Mouse (Mus musculus) hindbrain, postnatal 0 days (tissue): ENCODE data around the gene Cdhr1. TPM values are rescaled to one million over a fixed set of nuclear protein-coding genes. Genes with fewer than 3 reads are reported as not detected.
A peak's percentile ranks its signal among the peaks of the same experiment; 100 is the strongest.
"Not testable (repeated sequence)": the region's sequence is repeated elsewhere in the genome, so short reads cannot be mapped to it uniquely, and the experiment has no call there.

Source experiments
- ATAC-seq: fragments of 200-750 bp; cut with Nextera tagmentation; 2 replicates; pipeline ENCODE4 v1.8.0; 2017; ENCODE audit warnings: mild to moderate bottlenecking, moderate TSS enrichment, moderate library complexity
- DNase-seq: peaks from one replicate; pipeline ENCODE4 v3.0.0-alpha.2; 2015; ENCODE audit warnings: low spot score
- H3K27ac ChIP-seq: fragments of 300-500 bp; sonication (generic); 2 replicates; pipeline ENCODE4 v1.5.1; 2014; ENCODE audit warnings: mild to moderate bottlenecking
- H3K27me3 ChIP-seq: fragments of 300-500 bp; sonication (generic); 2 replicates; pipeline ENCODE4 v1.6.1; 2014; ENCODE audit warnings: low read length, mixed read lengths; ENCODE audit not compliant: insufficient read depth
- H3K36me3 ChIP-seq: fragments of 300-500 bp; sonication (generic); 2 replicates; pipeline ENCODE4 v1.6.1; 2014; ENCODE audit warnings: low read length, mixed read lengths; ENCODE audit not compliant: insufficient read depth
- H3K4me1 ChIP-seq: fragments of 300-500 bp; sonication (generic); 2 replicates; pipeline ENCODE4 v1.6.1; 2014; ENCODE audit warnings: antibody characterized with exemption, low read length, mixed read lengths; ENCODE audit not compliant: insufficient read depth
- H3K4me2 ChIP-seq: fragments of 300-500 bp; sonication (generic); 2 replicates; pipeline ENCODE4 v1.6.1; 2014; ENCODE audit warnings: low read depth, mild to moderate bottlenecking, low read length, moderate library complexity, mixed read lengths
- H3K4me3 ChIP-seq: fragments of 300-500 bp; sonication (generic); 2 replicates; pipeline ENCODE4 v1.5.1; 2014; ENCODE audit warnings: low read length
- H3K9ac ChIP-seq: fragments of 300-500 bp; sonication (generic); replicated peaks from 2 replicates; pipeline ENCODE4 v1.6.1; 2014; ENCODE audit warnings: mild to moderate bottlenecking, low read length, moderate library complexity, mixed read lengths
- H3K9me3 ChIP-seq: fragments of 300-500 bp; sonication (generic); 2 replicates; pipeline ENCODE4 v1.6.1; 2016; ENCODE audit warnings: low read length, mixed read lengths
- CTCF ChIP-seq: IDR thresholded peaks from 2 replicates; pipeline ENCODE4 v1.5.1; 2016; ENCODE audit warnings: antibody characterized with exemption, control low read depth, low read depth
- WGBS: fragments of 180-500 bp; shearing (Covaris S2); extraction: QIAGEN DNeasy Blood & Tissue Kit; methylation state at CpG from one replicate; pipeline ENCODE4 v1.1.7; 2014; 5-methylcytosine and 5-hydroxymethylcytosine counted together
- polyA plus RNA-seq: library from polyadenylated mRNA; unstranded; fragments of >200 nt; fragmentation: Nextera tagmentation; extraction: Ambion mirVana; gene quantifications from 2 replicates; pipeline ENCODE4 v1.2.1, GENCODE M21; 2015
- total RNA-seq: library from RNA; depleted of rRNA; stranded (reverse); fragments of >200 nt; gene quantifications from 2 replicates; pipeline ENCODE4 v1.2.3, GENCODE M21; 2014; rRNA removed

Cdhr1 gene
- total RNA-seq: 7.4 and 8.0 TPM in 2 replicates
- 6.0 and 6.6 TPM in 2 replicates for polyA plus RNA-seq

- Histone ChIP-seq H3K27ac (no peak within 1 kb of the TSS), H3K9ac (peak within 1 kb of the TSS; percentile 52), H3K36me3 (no peaks in the 10 kb centered on the region), H3K9me3 (no peaks in the 10 kb centered on the region), H3K27me3 (no peaks in the 10 kb centered on the region), H3K4me2 (peak within 1 kb of the TSS; percentile 95), H3K4me1 (no peaks in the 10 kb centered on the region; the same call in 1 of the 2 replicates), H3K4me3 (peak within 1 kb of the TSS; percentile 49)
- no peak for TF ChIP-seq CTCF
- peak; percentile 50 for DNase-seq
- under 1% methylated on average over 30 of the region's 30 CpGs for WGBS
- peak; percentile 74 for ATAC-seq
These were observed at the start of gene Cdhr1 for GRCm38 (mm10) chr14:37097956-37098530. TSS of gene Cdhr1 (minus strand) at chr14:37098347.

GRCm38 (mm10) chr14:37139051-37139710, 41.0 kb upstream of the Cdhr1 start:
- TF ChIP-seq CTCF: no peak
- ATAC-seq (no peak), DNase-seq (no peak)
- no peak overlapping the region for H3K4me2 ChIP-seq
- no peak overlapping the region for H3K9ac ChIP-seq
- no peaks in the 10 kb centered on the region for H3K36me3 ChIP-seq
- H3K4me1 ChIP-seq: no peaks in the 10 kb centered on the region
- no peaks in the 10 kb centered on the region for H3K27me3 ChIP-seq
- no peak overlapping the region for H3K4me3 ChIP-seq
- no peak overlapping the region for H3K27ac ChIP-seq
- 48% methylated on average over 8 of the region's 8 CpGs for WGBS
- no peaks in the 10 kb centered on the region for H3K9me3 ChIP-seq

- not testable (repeated sequence) for H3K9me3 ChIP-seq, H3K4me1 ChIP-seq, H3K4me3 ChIP-seq, H3K27ac ChIP-seq, H3K36me3 ChIP-seq, ATAC-seq, DNase-seq, H3K27me3 ChIP-seq, H3K4me2 ChIP-seq, H3K9ac ChIP-seq
- 83% methylated on average over 2 of the region's 3 CpGs for WGBS
These were observed 39.4 kb upstream of the Cdhr1 start for GRCm38 (mm10) chr14:37137596-37137995.

GRCm38 (mm10) chr14:37136110-37136509, 38.0 kb upstream of the Cdhr1 start:
- Histone ChIP-seq H3K9ac (no peak overlapping the region), H3K4me2 (peak overlapping the region; percentile 71; the same call in 1 of the 2 replicates), H3K4me1 (0 out of 2 replicates have a peak, but pooled peaks cover 3% of the 10 kb centered on the region), H3K27me3 (no peaks in the 10 kb centered on the region), H3K4me3 (no peak overlapping the region), H3K9me3 (no peaks in the 10 kb centered on the region), H3K36me3 (peaks cover 12% of the 10 kb centered on the region; the same call in 1 of the 2 replicates), H3K27ac (no peak overlapping the region)
- no peak for TF ChIP-seq CTCF
- ATAC-seq: no peak
- DNase-seq: no peak
- WGBS: 81% methylated on average over 4 of the region's 4 CpGs

- Histone ChIP-seq H3K27me3 (no peaks in the 10 kb centered on the region), H3K4me3 (peak overlapping the region; percentile 90), H3K9me3 (no peaks in the 10 kb centered on the region), H3K4me1 (0 out of 2 replicates have a peak, but pooled peaks cover 3% of the 10 kb centered on the region), H3K4me2 (peak overlapping the region; percentile 71), H3K27ac (peak overlapping the region; percentile 34; the same call in 1 of the 2 replicates), H3K9ac (peak overlapping the region; percentile 89), H3K36me3 (peaks cover 14% of the 10 kb centered on the region; the same call in 1 of the 2 replicates)
- TF ChIP-seq CTCF: no peak
- 2% methylated on average over 10 of the region's 10 CpGs for WGBS
- DNase-seq: peak; percentile 17
- ATAC-seq: no peak
These were observed 37.5 kb upstream of the Cdhr1 start for GRCm38 (mm10) chr14:37135671-37136070.

GRCm38 (mm10) chr14:37135127-37135593, 37.0 kb upstream of the Cdhr1 start, which contains the start of gene Ghitm:
TSS of gene Ghitm (minus strand) at chr14:37135272.
- DNase-seq (peak; percentile 98), ATAC-seq (peak; percentile 100)
- H3K9ac ChIP-seq: peak within 1 kb of the TSS; percentile 89
- H3K27ac ChIP-seq: peak within 1 kb of the TSS; percentile 91
- H3K4me2 ChIP-seq: peak within 1 kb of the TSS; percentile 77
- H3K4me1 ChIP-seq: 0 out of 2 replicates have a peak, but pooled peaks cover 3% of the 10 kb centered on the region
- peak; percentile 30; the same call in 1 of the 2 replicates for TF ChIP-seq CTCF
- under 1% methylated on average over 38 of the region's 38 CpGs for WGBS
- no peaks in the 10 kb centered on the region for H3K9me3 ChIP-seq
- H3K36me3 ChIP-seq: peaks cover 19% of the 10 kb centered on the region; the same call in 1 of the 2 replicates
- peak within 1 kb of the TSS; percentile 90 for H3K4me3 ChIP-seq
- H3K27me3 ChIP-seq: no peaks in the 10 kb centered on the region
